Mouse (Mus musculus) cerebellum, postnatal 36 days (tissue): Measurements from ENCODE around the gene Ogfod3.
A peak's percentile ranks its signal among the peaks of the same experiment; 100 is the strongest.

ENCODE experiments used
- DNase-seq, 2 experiments: peaks; one replicate each; pipeline ENCODE4 v3.0.0; 2021 to 2022; ENCODE audit warnings: mixed read lengths in 2 of 2

Gene Ogfod3

DNA sequence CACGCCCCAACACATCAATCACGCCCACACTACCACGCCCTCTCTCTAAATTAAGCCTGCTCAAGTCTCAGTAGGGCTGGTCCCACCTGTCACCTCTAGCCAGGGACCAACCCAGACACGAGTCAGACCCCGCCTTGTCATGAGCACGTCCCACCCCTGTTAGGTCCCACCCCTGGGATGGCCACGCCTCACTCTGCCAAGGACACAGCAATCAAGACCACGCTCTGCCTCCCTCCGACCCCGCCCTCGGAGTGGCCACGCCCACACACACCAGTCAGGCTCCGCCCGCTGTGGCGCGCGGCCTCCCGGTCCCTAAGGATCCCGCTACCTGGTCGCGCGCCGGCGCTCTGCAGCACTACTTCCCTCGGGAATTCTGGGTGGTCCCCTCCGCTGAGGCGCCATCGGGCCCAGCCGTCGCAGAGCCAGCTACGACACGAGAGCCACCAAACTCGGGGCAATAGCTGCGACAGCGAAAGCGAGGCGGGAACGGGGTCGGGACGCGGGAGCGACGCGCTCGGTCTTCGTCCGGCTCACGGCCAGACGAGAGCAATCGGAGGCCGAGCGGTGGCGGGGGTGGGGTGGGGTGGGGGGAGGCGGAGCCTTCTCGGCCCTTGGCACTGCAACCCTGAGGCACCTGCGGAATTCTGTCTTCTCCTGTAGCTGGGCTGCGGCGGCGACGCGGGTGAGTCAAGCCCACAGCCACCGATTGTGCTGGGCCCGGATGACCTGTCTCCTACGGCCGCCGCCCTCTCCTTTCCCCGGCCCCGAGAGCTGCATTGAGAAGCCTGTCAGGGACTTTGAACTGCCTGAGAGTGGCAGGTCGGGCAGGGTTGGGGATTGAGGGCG lies at the start of gene Ogfod3, which contains the start of gene Hexdc:
TSS of gene Ogfod3 (minus strand) at position 551 of the 846 bp plus-strand sequence.
TSS of gene Hexdc (plus strand) at position 273 of the 846 bp plus-strand sequence.
- peak; percentile 93 to 95 for DNase-seq

GRCm38 (mm10) chr11:121250196-121250595 lies 45.7 kb upstream of the Ogfod3 start:
- no peak for DNase-seq

DNA sequence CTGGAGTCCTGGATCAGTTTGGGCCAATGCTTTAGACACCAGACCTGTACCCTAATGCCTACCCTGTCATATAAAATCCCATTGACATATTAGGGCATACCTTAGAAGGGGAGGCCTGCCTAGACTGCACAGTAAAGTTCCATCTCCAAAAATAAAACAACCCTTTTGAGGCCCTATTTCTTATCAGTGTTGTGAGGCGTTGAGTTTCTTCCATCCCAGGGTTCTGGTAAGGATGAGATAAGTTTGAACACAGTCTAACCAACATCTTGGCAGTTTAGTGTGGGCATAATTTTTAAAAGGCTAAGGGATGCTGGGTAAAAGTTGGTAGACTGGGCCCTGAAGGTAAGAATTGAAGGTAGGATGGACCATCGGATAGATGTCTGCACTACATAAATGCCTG lies 35.2 kb upstream of the Ogfod3 start:
- no peak for DNase-seq

DNA sequence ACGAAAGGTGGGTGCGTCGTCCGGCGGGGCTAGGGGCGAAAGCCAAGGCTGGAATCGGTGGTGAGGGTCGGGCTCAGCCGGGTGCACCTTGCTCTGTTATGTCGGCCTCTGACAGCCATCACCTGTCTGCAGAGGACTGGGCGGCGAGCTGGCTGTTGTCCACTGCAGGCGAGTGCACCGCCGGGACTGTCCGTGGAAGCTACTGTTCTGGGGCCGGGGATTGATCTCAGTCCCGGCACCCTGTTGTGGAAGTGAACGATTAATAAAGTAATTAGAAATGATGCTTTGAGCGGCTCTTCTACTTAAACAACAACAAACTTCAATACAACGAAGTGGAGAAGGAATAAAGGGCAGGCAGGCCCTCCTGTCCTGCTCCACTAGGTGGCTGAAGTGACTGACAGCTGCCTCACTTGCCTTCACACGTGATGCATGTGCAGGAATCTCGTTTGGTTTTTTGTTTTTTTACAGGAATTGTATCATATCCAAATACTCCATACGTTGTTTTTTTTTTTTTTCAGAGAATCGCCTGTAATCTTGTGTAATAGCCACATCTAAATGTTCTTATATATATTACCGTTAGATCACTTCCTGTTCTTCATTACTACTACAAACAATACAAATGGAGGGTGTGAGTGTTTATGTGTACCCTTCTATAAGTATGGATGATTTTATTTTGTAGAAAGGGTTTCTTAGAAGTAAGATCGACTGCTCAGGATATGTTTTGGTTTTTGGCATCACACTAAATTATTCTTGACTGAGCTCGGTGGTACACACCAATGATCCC lies 33.0 kb upstream of the Ogfod3 start:
- DNase-seq: no peak

DNA sequence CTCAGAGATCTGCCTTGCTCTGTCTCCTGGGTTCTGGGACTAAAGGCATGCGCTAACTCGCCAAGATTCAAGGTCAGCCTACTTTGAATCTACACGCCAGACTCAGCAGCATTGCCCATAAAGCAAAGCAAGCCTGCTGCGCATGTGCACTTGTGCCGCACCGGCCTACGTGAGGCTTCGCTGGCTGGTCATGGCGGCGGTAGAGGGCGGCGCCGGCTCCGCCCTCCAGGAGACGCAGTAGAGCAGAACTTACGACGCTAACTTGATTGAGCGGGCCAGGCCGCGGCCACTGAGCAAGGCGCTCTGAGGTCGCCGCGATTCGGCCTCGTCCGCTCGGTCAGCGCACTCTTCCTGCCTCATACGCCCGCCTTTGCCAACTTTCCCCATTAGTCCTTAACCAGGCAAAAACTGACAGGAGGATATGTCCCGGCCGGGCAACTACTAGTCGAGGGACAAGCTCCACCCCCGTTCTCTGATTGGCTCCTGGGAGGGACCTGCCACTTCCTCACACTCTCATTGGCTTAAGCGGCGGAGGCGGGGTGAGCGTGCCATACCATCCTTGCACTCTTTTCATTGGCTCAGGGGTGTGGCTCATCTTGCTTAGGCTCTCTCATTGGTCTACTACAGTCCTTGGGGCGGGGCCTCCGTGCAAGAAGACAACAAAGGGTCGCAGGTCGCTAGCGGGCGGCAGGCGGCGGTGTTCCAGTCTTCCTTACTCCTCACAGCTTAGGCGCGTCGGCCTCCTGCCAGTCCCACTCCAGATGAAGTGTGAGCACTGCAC lies 32.2 kb upstream of the Ogfod3 start, which contains the start of gene Narf:
TSS of gene Narf (plus strand) at position 690 of the 781 bp plus-strand sequence.
- peak; percentile 98 for DNase-seq

DNA sequence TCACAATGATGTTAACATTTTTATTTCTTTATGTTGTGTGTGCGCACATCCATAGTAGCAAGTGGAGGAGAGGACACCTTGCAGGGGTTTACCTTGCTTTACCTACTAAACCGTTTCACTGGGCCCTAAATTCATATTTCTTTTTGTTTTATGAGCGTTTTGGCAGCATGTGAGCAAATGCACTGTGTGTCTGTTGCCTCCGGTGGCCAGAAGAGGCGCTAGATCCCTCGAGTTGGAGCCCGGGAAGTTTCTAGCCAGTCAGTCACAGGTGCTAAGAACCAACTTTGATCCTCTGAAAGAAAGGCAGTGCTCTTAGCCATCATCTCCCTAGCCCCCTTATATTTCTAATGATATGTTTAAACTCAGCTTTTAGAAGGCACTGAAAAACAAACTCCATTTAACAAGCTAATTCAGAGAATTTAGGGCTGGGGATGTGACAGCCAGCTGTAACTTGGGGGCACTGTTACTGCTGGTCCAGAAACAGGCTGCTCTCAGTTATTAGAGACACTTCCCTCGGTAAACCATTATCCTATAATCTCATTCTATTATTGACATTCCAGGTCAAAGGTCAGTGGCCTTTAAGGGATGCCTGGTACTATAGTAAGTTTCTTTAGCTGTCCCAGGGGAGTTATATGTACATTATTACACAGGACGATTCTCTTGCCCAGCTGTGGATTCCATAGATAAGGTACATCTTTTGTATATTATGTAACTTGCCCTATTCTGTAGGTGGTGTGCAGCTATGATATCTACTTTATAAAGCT lies 31.1 kb upstream of the Ogfod3 start:
- peak; percentile 38 to 47 for DNase-seq

GRCm38 (mm10) chr11:121232706-121233105 lies 28.2 kb upstream of the Ogfod3 start:
- DNase-seq: no peak

- no peak for DNase-seq
These were observed 27.2 kb upstream of the Ogfod3 start for GRCm38 (mm10) chr11:121231628-121232291.

DNA sequence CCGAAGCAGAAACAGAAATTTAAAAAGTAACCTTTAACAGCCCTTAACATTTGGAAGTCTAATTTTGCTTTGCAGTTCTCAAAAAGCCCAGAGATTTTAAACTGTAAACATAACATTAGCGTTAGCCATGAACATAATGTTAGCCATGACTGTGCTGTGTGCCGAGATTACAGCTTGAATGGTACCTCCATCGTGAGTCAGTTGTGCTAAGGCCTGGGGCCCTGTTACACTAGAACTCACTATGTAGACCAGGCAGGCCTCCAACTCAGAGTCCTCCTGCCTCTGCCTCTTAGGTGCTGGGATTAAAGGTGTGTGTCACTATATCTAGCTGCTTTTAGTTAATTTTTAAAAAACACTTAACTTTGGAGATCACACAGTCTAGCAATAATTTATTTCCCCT lies 26.7 kb upstream of the Ogfod3 start:
- DNase-seq: no peak

DNA sequence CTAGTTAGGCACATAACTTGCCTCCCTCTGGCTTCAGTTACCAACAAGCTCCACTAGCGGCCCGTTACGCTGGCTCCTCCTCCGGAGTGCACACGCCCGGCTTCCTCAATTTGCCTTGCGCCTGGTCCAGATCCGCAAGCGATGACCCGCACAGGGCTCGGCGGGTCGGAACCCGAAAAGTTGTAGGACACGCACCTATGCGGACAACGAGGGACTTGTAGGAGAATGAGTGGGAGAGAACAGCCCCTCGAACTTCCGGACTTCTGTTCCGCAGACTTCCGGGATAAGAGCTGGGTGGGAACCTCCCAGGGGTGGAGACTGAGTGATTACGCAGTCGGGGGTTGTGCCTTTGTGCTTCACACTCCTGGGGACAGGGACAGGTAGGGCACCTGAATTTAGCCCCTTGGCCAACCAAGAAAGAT lies 24.5 kb upstream of the Ogfod3 start, which contains the start of gene Cybc1:
TSS of gene Cybc1 (minus strand) at position 305 of the 422 bp plus-strand sequence.
- DNase-seq: peak; percentile 68 to 69

DNA sequence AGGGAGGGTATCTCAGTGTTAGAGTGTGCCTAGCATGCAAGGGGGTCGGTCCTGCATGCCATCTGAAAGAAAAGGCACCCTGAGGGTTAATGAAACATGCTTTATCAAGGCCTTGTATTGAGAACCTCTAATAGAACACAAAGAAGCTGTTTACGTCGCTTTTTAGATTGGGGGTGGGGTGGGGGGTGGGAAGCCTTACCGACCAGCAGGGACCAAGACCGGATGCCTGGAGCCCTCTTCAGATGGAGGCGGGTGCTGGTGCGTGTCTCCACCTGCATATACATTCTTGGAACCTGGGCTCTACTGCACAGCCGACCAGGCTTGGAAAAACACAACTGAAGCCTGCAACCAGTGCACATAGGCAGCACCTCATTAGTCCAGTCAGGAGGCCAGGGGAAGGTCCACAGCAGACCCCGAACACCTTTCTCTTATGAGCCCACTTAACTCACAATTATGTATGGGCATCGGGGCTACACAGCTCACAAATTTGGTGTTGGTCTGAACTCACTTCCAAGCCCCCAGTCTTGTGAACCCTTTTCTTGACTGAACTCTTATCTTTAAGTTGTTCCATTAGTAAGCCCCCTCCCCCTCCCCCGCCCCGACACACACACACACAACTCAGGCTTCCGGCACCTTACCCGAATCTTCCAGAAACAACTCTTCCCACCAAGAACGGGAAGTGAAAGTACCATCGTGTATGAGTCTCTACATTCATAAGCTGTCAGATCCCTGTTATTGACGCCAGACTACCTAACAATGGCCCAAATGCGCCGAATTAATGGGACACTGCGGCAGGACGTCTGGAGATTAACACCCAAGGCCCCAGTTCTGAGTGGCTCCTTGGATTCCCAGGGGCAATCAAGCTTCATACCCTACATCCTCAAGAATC lies 23.9 kb upstream of the Ogfod3 start:
- DNase-seq: no peak

DNA sequence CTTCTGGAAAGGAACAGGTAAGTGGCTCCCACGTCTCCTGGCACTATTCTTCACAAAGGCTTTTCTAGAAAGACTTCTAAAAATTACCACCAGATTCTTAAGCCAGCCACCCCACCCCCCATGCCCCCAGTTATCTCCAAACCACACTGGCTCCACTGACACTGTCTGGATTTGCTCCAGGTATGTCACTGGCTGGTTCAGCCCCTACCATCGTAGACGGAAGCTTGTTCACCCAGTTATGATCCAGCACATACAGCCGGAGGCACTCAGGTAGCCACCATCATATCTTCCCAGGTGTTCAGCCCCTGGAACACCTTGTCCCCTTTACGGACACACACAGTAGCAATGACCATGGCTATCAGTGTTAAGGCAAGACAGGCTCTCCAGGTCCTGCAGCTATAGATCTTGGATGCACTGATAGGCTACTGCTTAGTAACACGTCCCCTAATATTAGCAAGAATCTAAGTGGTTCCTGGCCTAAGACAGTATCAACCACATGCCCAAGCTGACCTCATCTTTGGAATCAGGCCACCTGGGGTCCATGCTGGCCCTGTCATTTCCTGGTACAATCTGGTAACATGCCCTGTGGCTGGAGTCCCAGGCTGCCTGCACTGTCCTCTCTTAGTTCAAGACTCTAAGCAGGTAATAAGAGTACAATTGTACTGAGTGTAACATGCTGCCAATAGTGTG lies 17.0 kb upstream of the Ogfod3 start:
- DNase-seq: peak; percentile 70 to 77

DNA sequence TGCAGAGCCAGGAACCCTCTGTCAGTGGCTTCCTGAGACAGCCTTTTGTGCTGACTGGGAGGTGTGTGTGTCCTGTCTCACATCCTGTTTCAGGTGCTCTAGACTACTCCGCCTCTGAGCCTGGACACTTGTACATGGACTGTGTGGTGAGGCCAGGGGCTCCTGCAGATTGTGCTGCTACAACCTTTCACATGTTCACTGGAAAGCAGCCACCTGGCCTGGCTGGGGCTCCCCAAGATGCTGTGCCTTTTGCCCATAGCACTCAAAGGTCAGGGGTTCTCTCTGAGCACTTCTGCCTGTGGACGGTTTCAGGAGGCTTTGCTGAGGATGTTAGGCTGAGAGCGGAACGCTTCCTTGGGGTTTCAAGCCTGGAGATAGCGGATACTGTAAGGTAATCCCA lies 16.3 kb upstream of the Ogfod3 start:
- DNase-seq: no peak

GRCm38 (mm10) chr11:121219776-121220175 lies 15.3 kb upstream of the Ogfod3 start:
- DNase-seq: no peak

- DNase-seq: no peak
These were observed 12.3 kb upstream of the Ogfod3 start for GRCm38 (mm10) chr11:121216831-121217230.

DNA sequence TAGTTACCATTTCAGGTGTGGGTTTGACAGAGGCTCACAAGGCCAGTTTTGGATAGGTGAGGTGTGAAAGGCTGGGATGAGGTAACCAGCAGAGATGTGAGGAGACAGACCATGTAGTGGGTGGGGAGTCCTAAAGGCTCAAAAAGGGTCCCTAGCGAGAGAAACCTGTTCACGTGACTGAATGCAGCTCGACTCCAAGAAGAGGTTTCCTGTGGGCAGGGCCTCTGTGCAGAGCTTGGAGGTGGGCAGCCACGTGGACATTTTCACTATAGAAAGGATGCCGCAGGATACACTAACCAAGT lies 701 bp downstream of the Ogfod3 start:
- DNase-seq: no peak

- DNase-seq: peak; percentile 21 to 45
These were observed 2.9 kb downstream of the Ogfod3 start for GRCm38 (mm10) chr11:121201436-121202198.

- no peak for DNase-seq
These were observed 3.7 kb downstream of the Ogfod3 start for GRCm38 (mm10) chr11:121200781-121201180.

- no peak for DNase-seq
These were observed 4.7 kb downstream of the Ogfod3 start for GRCm38 (mm10) chr11:121199851-121200250.
